Mouse (Mus musculus) R1 (cell line): ENCODE results near the gene Apom.

Source experiments
- DNase-seq: peaks from one replicate; pipeline ENCODE4 v3.0.0-alpha.2; 2018; ENCODE audit warnings: low read depth, low spot score

Gene Apom

DNA sequence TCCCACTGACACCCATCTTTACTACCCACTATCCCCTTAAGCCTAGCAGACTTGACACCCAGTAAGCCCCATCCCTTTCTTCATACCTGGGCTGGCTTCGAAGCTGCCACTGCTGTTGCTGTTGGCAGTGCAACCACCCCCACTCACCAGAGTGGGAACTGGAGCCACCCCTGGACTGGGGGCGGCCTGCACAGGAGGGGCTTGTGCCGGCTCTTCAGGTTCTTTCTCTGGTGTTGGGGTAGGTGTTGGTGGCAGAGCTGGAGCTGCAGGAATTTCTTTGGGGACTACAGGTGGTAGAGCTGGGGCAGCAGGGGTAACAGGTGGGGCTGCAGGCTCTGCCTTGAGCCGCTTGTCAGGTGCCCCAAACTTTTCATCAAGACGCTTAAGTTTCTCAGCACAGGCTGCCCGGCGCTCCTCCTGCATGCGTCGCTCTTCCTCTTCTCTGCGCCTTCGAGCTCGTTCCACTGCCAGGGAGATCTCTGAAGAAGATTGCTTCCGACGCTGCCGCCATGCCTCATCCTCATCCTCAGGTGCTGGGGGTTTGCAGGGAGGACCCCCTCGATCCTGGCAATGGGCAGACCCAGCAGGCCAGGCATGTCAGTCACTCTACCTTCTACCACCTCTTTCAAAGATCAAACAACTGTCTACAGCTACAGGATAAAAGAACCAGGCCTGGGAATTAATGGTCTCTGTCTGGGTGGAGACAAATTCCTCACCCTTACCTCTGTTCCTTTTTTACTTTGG, 27.2 kb upstream of the Apom start:
- DNase-seq: no peak

DNA sequence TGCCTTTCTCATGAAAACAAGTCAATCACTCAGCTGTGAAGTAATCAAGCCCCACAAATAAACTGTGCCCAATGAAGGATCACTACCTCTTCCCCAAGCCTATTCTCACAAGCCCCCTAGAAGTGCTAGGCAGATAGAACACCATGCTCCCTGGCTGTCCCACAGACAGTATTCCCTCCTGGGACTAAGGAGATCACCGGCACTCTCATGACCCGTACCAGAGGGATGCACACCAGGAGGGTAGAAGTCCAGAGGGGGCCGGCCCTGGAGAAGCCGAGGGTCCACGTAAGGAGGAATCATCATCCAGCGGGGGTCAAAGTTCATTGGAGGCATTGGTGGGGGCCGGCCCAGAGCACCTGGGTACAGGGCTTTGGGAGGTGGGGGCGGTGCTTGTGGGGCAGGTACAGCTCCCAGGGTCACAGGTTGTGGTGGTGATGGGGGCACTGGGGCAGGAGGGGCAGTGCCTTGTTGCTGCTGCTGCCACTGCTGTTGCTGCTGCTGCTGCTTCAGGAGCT, 25.9 kb upstream of the Apom start:
- no peak for DNase-seq

DNA sequence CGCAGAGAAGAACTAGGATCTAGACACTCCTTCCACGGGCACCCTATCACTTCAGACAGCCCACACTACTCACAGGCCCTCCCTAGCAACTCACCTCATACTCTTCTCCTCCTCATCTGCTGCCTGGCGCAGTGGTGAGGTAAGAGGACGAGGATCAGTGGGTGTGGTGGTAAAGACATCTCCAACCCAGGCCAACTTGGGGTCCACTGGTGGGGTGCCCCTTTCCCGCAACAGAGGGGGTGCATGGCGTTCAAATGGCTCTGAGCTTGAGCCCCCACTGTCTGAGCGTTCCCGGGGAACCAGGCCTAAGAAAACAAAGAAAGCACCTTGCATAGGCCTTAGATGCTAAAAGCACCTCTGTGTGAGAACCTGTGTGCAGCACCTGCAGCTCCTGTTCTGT, 25.4 kb upstream of the Apom start:
- DNase-seq: no peak

DNA sequence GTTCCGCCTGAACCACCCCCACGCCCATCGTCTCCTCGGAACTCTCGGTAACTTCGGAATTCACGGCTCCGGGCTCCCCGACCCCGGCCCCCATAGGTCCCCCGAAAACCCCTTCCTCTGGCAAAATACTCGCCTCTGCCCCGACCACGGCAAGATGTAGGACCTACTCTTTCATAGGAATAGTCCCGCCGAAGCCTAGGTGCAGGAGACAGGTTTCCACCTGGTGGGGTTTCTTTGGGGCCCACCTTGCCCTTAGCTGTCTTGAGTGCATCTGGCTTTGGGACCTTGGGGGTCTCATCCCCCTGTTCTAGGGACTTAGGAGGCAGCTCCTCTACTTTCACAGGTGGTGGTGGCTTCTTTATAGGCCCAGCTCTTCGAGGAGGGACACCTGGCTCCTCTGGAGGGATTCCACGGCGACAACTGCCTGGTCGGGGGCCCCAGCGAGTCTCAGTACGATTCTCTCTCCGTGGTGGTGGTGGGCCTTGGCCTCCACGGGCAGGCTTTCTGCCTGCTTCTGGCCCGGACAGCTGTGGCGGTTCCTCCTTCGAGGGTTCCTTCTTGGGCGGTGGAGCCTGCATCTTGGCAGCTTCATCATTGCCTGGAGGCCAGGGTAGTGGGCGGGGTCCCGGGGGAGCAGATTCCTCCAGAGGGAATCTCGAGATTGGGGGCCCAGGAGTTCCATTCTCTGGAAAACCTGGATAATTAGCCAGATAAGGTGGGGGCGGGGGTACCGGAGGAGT, 24.8 kb upstream of the Apom start:
- no peak for DNase-seq

DNA sequence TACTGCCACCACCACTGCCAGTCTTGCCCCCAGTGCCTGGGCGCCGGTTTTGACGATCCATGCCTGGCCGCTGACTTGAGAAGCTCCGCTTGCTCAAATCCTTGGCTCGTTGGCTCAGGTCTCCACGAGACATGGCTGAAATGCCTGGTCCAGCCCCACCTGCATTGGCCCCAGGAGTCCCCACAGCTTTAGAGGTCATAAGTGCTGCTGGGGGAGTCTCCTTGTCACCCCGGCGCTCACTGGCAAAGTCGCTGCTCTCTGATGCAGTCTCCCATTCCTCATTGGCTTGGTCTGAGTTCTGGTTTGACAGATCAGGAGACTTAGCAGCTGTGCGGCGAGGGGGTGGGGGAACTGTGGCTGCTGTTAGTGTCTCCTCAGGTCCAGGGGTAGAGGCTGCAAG, 23.6 kb upstream of the Apom start:
- DNase-seq: no peak

DNA sequence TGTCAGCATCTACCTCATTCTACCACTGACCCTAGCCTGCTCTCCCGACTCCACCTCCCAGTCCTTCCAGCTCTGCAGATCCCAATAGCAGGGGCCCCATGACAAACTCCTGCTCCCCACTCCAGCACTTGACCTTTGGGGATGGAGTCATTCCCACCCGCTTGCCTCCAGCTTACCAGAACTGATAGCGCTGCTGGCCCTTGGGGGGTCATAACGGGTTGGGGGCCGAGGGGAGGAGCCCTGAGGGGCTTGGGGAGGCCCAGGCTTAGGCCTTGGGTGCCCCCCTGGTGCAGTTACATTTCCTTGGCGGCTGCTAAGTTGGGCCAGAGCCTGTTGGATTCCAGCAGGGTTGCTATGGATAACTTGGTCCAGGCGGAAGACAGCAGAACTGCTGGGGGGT, 22.8 kb upstream of the Apom start:
- no peak for DNase-seq

DNA sequence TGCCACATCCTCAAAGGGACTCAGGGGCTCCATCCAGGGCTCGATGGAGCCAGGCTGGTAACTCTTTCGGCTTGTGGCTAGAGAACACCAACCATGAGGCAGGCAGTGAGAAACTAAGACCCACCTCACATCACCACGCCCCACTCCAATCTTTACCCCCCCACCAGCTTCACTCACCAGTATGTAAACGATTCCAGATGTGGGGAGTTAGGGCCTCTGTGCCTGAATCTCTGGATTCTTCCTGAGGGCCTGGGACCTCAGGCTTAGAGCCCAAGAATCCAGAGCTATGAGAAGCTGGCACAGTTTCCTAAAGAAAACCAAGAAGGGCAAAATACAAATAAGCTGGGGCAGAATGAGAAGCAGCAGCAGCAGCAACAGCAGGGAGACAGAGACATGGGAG, 22.1 kb upstream of the Apom start:
- no peak for DNase-seq

DNA sequence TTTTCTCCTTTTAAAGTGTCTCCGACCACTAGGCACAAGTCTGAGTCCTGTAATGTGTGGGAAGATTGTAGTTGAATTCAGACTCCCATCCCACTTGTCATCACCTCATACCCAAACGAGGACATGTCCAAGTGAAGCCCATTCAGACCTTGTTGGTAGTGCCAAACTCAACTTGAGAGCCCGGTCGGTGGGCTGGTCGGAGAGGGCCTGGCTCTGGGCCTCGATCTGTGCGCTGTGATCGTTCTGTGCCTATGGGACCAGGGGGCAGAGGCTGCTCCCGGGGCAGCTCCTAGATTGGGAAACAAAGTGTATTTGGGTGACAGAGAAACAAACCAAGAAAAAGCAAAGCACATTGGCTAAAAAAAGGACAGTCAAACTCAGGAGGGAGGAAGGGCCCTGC, 21.2 kb upstream of the Apom start:
- no peak for DNase-seq

DNA sequence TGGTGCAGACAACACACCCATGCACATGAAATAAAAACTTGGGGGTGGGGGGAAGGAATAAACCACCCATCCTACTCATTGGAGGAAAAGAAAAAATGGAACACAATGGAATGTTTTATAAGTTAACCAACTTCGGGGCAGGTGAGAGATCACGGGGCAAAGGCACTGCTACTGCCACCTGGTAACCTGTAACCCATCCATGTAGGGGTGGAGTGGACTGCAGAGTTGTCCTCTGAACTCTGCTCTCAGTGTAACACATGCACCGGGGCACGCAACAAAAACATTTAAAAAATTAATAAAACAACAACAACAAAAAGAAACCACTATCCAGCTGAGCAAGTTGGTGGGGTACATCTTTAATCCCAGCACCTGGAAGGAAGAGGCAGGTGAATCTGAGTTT, 20.3 kb upstream of the Apom start:
- DNase-seq: no peak

DNA sequence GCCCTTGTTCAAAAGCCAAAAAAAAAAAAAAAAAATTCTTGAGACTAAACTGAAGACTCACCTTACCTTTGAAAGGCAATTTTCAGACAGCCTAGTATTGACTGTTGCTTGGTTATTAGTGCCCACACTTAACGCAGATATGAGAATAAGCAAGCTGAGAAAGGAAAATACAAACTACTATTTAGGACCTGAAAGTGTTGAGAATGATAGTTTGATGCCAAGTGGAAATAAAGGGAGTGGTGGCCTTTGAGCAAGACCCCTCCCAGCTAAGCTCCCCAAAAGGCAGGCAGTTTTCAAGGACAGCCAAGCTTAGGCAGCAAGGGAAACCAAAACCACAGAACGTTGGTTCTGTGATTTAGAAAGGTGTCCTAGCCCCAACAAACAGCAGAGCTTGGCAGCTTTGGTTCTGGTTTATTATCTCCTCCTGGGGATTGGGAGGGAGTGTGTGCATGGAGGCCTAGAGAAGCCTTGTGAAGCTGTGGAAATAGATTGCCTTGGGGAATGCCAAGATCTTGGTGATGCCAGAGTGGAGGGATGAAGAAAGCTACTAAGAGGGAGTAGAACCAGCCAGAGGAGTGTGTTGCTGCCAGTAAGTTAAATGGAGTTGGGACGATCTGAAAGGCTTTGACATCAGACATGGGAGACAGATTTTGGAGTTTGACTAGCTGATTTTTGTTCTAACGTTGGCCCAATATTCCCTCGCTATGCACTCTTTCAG, 16.2 kb upstream of the Apom start:
- DNase-seq: no peak

DNA sequence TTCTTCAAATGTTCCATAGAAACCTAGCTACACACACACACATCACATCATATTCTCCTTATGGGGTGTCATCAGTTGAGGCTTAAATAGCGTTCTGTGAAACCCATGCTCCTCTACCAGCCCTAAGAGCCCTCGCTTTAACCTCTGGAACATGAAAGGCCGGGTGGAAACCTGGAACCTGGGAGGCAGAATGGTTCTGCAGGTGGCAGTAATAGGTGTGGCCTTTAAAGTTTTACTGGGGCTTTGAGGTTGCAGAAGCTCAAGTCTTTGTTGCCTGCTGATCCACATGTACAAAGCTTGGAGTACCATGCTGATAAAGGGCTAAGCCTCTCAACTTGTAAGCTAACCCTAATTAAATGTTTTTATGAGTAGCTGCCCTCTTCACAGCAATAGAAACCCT, 15.5 kb upstream of the Apom start:
- no peak for DNase-seq

DNA sequence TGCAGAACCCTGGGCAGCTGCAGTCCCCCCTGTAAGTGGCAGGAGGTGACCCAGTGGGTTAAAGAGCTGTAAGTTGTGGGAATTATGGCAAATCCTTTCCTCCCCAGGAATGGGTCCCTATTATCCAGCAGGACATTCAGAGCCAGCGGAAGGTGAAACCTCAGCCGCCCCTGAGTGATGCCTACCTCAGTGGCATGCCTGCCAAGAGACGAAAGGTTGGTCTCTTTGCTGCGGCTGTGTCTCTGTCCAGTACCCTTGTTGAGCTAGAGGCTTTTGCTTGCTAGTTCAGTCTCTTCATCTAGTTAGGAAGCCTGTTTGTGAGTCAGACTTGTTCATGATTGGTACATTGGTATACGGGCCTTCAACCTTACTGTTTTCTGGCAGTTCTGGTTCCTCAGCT, 14.3 kb upstream of the Apom start:
- no peak for DNase-seq

DNA sequence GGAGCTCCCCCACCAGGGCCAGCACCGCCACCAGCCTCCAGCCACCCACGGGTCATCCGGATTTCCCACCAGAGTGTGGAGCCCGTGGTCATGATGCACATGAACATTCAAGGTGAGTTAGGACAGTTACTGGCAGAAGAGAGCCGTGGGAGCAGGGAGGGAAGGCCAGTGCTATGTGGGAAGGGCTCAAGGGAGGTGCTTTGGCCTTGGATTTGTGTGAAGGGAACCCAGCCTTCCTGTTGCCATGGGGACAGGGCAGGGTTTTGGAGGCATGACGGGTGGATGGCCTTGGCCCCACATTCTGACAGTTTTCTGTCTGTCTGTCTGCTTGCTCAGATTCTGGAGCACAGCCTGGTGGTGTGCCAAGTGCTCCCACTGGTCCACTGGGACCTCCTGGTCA, 10.1 kb upstream of the Apom start:
- DNase-seq: peak; percentile 66

DNA sequence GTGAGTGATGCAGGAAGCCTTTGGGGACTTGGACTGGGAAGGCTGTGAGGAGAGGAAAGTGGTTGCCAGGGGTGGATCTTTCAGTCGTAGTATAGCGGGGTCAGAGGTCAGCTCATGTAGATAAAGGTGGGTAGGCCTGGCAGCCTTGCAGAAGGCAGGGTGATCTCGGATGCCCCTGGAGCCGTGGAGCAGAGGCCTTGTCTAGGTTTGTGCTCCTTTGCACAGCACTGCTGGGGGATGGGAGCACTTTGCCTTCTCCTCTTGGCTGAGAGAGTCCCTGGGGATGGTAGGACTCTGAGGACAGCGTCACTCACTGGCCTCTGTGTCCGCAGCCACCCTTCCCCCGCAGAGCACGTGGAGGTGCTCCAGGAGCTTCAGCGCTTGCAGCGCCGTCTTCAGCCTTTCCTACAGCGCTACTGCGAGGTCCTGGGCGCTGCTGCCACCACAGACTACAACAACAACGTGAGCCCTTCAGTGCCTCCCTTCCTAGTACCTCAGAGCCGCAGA, 8.7 kb upstream of the Apom start:
- no peak for DNase-seq

DNA sequence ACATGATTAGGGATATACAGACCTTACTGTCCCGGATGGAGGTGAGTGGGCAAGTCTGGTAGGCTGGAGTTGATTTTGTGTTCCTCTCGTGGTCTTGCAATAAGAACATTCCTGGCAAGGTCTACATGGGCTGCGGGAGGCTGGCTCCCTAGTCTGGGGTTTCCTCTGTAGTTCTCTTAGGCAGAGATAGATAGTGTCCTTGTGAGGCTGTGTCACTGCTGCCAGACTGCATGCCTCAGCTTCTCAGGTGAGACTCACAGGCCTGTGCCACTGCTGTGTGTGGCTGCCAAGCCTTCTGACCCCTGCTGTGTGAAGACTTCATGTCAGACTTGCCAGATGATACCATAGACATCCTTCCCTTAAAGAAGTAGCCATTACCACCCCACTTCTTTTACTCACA, 7.4 kb upstream of the Apom start:
- DNase-seq: no peak

DNA sequence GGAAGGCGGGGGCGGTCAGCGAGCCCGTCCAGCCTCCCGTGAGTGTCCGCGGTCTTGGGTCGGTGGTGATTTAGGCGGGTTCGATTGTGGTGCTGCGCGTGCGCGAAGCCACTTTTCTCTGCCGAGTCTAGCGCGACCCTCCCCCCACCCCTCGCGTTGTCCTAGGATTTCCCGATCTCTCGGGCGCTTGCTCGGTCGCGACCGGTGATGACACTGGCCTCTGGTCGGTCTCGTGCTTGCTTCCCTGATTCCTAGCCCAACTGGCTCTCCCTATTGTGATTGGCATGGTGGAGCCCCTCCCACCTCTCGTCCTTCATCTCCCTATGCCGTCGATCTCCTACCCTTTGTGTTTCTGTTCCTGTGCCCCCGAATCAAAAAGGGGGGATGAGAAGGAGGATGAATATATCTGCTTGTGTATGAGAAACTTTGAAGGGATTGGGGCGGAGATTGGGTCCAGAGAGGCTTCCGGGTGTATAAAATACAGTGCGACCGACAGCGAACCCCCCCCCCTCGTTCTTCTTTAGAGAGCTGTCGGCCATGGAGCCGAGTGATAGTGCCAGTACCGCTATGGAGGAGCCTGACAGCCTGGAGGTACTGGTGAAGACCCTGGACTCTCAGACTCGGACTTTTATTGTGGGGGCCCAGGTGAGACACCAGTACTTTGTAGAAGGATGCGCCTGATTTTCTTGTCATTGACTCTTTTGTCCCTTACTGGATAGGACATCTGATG, 3.9 kb upstream of the Apom start:
- peak; percentile 83 for DNase-seq

DNA sequence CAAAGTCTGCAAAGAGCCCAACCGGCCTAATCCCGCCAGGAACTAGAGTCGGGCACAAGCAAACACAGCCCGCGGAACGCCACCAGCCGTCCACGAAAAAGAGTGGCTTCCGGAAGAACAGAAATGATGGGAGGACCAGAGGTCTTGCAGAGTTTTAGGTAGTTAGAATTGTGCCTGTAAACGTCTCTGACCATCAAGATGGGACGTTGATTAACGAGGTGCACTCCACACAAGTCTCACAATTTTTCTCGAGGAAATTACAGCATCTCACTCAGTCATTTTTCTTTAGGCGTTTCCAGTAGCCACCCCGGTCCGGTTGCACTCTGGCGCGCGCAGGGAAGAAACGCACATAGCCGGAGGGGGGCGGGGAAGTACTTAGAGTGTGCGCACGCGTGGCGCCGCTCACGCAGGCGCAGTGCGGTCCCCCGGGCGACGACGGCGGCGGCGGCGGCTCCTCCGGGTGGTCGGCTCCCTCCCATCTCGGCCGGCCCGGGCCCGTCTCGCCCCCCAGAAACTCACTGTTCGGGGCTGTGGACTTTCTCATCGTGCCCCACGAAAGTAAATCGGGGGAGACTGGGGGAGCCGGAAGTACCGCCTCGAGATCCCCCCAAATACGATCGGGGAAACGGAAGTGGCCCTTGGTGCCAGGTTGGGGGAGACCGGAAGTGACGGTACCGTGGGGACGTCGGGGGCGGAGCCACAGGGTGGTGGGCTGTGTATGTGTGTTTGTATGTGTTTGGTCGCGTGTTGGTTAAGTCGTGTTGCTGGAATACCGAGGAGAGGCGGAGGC, 3.1 kb upstream of the Apom start, which contains the start of gene Bag6:
Bag6 (plus strand) TSS at position 378 of the 790 bp plus-strand sequence.
- DNase-seq: peak; percentile 97

DNA sequence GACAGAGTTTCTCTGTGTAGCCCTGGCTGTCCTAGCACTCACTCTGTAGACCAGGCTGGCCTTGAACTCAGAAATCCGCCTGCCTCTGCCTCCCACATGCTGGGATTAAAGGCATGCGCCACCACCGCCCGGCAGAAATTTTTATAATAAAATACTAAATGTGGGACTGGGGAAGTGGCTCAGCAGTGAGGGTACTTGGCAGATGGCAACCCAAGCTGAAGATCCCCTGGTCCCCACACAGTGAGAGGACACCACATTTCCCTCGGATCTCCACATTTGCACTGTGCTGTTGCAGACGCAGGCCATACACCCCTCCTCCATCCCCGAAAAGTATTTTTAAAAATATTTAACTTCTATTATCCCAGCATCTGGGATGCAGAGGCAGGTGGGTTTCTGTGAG, 1.7 kb upstream of the Apom start:
- DNase-seq: no peak

DNA sequence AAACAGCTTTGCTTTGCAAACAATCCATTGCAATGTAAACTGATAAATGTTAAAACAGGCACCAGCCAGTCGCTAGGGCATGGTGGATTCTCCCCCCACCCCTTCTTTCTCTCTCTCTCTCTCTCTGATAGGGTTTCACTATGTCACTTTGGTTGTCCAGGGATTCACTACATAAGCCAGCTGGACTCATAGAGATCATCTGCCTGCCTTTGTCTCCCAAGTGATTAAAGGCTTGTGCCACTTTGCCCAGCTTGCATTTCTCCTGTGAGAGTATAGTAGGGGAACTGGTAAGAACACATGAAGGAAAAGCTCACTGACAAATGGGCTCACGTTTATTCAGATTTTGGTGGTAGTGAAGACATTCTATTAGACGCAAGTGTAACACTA, 317 bp upstream of the Apom start:
- DNase-seq: no peak

DNA sequence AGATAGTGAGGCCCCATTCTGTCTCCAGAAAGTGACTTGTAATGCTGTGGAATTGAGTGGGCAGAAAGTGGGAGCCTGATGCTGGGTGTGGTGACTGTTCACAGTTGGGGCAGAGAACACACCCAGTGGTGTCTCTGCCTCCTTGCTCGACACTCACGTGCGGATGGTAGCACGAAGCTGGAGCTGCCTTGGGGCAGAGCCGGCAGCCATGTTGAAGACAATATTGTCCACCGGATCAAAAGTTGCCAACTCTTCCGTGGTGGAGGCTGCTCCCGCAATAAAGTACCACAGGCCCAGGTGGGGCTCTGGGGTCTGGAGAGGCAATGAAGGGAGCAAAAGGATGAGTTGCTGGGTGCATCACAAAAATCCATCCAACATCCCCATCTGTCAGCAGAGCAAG, 812 bp downstream of the Apom start:
- no peak for DNase-seq

DNA sequence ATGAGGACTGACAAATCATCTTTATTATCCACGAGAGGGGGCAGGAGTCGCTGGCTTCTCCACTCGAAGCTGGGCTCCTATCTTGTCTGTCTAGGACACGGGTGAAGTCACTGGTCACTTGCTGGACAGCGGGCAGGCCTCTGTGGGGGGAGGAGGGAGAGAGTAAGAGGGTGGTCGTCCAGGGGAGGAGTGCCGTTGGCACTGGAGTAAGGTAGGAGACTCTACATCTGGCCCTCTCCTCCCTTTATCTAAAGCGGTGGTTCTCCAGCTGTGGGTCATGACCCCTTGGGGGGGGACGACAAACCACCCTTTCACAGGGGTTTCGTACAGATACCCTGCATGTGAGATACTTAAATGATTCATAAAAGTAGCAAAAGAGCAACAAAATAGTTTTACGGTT, 2.9 kb downstream of the Apom start:
- no peak for DNase-seq
